Mouse (Mus musculus) 416B (cell line): ENCODE measurements around the gene Pidd1.

Experiments used
- DNase-seq: peaks from one replicate; pipeline ENCODE4 v3.0.0; 2011; ENCODE audit warnings: low read depth

Pidd1 gene

DNA sequence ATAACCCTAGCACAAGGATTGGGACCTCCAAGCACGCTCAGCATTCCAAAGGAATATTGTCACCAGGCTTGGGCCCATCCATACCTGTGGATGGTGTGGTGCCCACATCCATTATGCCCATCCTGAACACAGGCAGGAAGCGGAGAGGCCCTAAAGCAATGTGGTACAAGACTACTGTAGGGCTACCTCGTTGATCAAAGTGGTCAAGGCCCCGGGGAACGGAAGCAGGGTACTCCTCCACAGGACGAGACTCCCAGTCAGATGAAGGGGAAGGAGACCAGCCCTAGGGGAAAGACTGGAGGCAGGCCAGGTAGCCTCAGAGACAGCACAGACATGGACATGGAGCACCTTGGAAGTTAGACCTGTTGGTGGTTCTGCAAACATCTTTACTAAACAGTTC is 28.9 kb upstream of the Pidd1 start:
- DNase-seq: no peak

DNA sequence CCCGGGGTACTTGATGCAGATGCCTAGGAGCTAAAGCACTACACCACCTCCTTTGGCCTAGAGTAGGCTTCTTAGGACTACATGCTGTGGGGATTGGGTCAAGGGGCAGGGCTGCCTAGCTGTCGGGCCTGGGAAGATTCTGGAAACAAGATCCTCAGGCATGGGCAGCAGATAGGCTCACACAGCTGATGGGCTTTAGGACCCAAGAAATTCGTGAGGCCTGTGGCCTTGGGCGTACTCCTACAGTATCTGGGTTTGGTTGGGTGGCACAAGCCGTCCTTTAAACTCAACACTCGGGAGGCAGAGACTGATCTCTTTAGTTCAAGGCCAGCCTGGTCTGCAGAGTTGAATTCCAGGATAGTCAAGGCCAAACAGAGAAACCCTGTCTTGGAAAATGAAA is 28.4 kb upstream of the Pidd1 start:
- DNase-seq: no peak

DNA sequence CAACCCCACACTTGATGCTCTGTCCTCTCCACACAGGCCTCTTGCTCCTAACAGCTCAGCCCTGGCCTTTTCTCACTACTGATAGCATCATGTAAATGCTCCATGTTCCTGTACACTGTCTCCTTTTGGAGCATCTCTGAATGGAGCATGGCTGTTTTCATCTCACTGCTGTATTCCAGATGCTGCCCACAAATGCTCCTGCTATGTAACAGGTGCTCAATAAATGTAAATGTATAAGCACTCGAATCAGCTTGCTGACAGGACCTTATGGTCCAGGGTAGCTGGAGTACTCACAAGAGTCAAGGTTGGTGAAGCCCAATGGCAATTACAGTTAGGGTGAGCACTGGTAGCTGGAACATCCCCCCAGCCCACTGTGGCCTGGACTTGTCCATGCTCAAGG is 27.4 kb upstream of the Pidd1 start:
- DNase-seq: no peak

DNA sequence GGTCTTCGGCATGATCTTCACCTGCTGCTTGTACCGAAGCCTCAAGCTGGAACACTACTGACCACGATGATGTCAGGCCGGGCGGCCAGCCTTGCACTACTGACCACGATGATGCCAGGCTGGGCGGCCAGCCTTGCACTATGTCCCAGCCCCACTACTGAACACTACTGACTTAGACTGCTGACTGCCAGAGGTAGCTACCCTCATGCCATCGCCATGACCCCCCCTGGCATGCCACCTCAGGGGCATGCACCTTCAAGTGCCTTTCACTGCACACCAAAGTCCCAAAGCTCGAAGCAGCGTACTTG is 26.8 kb upstream of the Pidd1 start:
- DNase-seq: no peak

DNA sequence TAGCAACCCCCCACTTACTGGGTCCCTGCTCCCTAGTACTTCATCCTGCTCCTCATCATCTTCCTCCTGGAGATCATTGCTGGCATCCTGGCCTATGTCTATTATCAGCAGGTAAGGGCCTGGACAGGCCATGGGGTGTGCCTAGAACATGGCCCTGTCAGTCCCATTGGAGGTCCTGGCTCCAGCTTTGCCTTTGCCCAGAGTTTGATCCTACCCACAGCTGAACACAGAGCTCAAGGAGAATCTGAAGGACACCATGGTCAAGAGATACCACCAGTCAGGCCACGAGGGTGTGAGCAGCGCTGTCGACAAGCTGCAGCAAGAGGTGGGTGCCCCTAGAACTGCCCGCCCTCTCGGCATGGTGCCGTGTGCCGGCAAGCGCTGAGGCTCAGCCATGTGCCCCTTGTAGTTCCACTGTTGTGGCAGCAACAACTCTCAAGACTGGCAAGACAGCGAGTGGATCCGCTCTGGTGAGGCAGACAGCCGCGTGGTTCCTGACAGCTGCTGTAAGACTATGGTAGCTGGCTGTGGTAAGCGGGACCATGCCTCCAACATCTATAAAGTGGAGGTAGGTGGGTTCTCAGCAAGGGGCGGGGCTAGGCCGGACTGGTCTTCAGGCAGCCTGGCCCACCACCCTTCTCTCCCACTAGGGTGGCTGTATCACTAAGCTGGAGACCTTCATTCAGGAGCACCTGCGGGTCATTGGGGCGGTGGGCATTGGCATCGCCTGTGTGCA is 26.2 kb upstream of the Pidd1 start:
- no peak for DNase-seq

DNA sequence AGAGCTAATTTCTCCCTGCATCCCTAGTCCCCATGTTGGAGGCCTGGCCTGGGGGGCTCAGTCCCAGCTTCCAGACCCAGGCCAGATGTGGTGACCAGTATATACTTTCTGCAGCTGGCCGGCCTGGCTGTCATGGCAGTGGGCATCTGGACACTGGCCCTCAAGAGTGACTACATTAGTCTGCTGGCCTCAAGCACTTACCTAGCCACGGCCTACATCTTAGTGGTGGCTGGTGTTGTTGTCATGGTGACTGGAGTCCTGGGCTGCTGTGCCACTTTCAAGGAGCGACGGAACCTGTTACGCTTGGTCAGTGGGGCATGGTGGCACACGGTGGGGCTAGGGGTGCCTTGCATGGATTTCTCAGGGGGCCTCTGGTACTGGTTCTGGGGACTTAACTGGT is 25.5 kb upstream of the Pidd1 start:
- no peak for DNase-seq

DNA sequence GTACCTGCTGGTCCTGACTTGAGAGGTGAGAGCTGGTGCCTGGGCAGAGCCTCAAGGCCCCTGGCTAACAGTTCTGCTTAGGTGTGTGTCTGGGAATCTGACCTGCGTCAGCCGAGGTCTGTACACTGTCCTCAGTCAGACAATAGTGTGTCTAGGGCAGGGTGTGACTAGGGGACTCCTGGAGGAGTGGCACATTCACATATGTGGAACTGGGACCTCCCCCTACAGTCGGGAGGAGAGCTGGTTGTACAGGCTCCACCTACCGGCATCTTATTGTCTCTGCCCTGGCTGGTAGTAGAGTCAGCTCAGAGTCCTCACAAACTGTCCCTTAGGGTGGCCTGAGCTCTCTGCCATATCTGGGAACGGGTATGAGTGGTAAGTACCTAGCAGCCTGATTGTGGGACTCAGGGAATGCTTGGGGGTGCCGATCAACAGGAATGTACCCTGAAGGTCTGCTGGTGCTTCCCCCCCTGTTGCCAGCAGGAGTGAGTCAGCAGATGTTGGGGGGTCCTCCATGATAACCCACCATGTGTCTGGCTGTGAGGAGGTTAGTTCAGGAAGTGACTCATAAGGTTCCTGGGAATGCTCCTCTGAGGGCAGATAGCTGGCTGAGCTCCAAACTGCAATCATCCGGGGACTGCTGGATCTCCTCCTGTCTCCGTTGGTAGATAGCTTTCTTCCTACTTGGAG is 24.8 kb upstream of the Pidd1 start:
- peak; percentile 95 for DNase-seq

DNA sequence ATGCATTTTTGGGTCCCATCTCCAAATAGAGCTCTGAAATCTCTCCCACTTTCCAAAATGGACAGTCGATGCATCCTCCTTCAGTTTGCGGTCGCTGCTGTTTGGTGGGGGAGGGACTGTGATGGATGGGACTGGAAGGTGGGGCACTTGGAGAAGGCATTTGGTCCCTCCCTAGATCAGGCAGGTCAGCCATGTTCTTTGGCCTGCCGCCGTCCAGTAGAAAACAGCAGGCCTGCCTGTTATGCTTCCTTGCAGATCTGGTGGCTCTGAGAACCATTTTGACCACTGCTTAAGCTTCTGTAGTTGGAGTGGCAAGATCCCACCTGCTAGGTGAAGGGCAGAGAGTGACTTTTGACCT is 24.3 kb upstream of the Pidd1 start:
- peak; percentile 59 for DNase-seq

DNA sequence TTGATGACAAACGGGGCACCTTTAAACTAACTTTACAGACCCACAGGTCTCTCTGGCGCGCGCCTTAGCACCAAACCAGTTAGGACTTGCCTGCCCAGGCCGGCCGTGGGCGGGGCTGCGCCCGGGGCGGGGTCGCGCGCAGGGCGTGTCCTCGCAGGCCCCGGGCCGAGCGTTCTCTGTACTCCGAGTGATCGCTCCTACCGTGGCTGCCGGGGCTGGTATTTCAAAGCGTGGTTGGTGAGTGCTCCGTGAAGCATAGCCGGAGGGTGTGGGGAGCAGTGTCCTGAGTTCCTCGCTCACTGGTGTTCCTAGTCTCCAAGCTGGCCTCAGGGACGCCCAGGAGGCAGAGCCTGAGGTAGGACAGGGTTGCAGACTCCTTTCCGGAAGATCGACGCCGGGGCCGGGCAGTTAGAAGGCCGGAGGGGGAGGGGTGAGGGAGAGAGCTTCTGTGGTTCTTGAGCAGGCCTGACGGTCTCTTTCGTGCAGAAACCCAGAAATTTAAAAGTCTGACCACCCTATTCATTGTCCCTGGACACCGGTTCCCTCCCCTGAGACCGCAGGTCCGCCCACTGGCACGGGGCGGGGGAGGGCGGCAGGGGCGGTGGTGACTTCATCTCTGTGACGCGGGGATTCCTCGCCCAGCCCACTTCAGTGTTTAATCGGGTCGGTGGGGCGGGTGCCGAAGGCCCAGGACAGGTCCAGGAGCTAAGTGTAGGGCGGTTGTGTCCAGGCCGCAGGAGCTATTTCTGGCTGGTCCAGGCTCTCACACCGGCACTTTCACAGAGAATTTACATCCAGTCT is 23.6 kb upstream of the Pidd1 start, which contains the start of gene Cd151:
Cd151 (plus strand) TSS at position 163 of the 801 bp plus-strand sequence.
- peak; percentile 87 for DNase-seq

DNA sequence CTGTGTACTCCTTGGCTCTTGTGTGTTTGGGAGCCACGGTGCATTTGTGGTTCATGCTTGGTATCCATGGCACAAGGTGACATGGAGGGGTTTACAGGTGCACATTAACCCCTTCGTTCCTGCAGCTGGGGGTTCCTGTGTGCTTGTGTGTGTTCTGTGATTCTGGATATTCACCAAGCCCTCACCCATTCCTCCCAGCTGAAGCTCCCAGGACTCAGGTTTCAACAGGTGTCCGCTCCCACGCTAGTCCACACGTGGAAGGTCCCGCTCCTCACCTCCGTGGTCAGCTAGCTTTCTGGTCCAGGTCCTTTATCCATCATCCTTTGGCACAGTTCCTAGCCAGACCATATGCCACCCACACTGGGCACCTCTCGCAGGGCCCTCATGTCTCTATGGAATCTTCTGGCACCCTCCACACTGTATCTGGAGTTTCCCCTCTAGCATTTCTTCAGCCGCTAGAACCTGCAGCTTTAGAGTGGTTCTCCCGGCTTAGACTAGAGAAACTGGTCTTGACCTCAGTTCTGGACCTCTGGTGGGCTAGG is 22.9 kb upstream of the Pidd1 start:
- no peak for DNase-seq

DNA sequence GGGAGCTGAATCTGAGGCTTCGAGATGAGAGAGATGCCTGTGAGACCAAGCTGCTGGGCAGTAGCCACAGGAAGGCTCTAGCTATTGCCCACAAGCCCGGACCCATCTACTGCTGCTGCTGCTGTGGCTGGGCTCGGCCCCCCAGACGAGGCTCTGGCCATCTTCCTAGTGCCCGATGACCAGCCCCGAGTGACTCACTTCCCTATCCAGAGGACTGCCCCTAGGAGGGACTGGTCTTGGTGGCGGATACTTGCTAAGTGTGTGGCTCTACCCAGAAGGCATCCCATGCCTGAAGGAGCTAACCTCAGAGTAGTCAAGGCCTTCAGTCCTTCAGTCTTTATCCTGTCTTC is 22.2 kb upstream of the Pidd1 start:
- peak; percentile 88 for DNase-seq

DNA sequence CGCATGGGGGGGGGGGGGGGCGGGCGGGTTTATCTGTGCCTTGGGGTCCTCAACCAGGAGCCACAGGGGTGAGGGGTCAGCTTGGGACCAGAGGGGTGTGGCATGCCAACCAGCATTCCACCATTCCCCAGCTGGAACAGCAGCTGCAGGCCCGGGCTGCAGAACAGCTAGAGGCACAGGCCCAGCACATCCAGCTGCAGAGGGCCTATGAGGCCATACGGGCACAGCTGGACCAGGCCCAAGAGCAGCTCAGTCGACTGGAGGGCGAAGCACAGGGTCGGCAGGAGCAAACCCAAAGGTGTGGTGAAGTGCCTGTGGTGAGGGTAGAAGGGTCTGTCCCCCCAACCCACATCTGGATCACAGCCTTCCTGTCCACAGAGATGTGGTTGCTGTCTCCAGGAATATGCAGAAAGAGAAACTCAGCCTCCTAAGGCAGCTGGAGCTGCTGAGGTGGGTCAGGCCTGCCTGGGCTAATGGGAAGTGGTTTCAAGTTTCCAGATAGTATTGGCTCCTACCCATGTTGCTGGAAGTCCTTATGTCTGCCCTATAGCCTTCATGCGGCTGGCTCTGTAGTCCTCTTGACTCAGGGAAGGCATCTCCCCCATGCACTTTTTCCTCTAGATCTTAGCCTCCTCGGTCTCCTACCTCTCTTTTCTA is 21.7 kb upstream of the Pidd1 start:
- peak; percentile 78 for DNase-seq

DNA sequence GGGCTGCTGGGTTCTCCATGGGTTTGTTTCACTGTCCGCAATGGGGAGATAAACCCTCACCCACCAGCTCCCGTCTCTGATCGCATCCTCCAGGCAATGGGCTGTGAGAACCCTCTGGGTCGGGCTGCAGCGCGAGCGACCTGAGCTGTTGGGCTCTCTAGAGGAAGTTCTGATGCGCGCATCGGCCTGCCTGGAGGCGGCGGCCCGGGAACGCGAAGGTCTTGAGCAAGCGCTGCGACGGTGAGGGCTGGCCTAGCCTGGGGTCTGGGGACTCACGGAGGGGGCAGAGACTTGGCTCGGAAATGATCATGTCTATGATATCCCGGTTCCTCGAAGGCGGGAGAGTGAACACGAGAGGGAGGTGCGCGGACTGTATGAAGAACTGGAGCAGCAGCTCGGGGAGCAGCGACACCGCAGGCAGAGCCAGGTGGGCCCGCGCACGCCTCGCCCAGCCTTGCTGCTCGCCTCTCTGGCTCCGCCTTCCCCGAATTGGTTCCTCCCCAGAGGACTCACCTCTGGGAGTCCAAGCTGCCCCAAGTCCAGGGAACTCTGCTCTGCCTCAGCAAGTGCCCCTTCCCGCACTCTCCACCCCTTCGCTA is 20.9 kb upstream of the Pidd1 start:
- DNase-seq: no peak

DNA sequence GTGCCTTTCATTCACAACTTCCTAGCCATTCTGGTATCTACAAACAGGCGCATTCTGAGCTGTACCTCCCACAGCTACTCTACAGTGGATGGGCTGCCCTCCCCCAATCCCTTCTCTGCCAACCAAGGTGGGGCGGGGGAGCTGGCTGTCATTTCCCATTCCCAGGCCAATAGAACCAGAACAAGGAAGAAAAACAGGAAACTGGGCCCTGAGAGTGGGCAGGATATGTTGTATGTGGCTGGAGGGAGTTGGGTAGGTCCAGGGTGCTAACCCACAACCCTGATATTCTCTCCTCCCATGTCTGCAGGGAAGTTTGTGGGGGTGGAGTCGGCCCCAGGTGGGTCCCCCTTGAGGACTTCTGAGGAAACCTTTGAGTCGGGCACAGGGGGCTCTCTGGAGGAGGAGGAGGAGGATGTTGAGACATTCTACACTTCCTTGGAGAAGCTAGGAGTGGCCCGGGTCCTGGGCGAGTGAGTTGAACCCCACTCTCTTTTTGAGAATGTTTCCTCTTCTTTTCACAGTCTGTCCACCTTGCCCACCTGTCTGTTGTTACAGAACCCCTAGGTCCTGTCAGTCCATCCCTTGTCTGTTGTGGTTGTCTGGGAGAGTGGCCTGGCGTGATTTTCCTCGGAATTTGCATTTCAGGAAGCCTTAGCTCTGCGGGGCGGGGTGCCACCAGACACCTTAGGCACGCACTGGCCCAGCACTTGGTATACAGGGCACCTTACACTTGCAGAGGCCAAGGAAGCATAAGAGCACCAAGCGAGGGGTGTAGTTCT is 20.2 kb upstream of the Pidd1 start:
- DNase-seq: peak; percentile 47

DNA sequence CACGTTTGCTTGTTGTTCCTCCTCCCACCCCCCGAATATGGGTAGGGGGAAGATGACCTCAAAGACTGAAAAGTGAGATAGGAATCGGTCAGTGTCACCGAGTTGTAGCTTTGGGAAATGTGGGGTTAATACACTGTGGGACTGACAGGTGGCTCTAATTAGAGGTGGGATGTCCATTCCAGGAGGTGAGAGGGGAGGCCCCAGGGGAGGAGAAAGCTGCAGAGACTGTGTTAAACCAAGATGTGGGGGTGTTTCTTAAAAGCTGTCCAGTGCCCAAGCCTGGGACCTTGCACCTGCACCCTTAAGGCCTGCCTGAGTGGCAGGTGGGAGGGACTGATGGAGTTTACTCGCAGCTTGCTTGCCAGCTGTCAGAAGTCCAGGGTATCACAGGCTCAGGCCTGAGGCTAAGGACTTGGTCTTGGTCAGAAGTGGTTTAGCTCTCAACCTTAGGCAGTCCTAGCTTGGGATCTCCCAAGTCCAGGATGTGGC is 18.6 kb upstream of the Pidd1 start:
- no peak for DNase-seq

DNA sequence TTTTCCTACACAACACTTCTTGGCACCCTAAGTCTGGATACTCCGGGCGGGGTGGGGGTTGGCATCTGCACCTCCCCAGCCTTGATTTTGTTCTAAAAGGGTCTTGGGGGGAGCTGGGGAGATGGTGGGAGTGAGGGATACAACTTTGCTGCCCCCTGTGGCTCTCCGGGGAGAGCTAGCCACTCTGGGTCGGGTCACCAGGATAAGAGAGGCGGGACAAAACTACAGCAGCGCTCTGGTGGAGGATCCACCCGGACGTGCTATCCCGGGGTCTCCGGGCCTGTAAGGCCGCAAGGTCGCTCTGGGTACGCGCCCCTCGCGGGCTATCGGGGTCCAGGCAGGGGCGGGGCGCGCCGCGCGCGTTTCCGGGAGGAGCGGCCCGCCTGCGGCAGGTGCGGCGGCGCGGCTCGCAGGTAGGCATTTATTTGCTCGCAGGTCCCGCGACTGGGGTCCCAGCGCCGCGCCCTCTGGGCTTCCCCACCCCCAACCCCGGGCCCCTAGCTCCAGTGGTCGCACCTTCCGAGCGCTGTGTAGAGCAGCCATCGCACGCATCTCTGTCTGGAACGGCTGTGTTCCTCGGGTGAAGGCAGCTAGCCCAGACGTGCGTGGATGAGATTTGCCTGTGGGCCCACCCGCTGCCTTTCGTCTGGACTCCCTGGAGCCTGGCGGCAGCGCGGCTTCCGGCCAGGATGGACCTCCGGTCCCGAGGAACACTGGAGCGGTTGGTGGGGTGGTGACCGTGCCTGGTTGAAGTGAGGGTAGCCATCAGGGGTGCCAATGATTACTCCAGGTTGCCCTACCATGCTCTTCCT is 17.9 kb upstream of the Pidd1 start:
- DNase-seq: no peak

DNA sequence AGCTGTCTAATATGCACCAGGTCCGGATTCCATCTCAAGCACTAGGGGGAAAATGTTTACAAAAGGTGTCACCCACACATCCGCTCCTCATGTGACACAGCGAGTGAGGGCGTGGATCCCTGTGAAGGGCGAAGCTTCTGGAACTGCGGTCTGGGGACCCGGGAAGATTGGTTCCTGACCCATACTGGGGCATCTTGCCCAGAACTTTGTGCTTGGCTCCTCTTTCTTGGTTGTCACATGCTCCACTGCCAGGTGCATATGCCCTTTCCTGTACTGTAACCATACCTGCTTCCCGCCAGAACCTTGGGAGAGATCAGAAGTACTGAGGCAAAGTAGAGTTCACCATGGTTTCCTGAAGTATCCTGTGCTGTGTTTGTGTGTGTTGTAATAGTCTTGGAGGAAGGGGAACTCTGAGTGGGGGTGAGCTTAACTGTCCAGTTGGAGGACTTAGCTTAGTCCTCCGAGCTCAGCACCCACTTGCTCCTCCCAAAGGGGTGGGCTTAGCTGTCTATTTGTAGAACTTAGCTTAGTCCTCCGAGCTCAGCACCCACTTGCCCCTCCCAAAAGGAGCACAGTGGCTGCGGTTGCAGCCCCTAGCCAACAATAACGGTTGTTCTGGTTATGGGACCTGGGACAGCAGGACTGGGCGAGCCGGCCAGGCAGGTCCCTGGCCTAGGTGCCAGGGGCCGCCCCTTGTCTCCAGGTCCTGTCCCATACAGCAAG is 16.7 kb upstream of the Pidd1 start, which contains the start of gene Cracr2b:
Cracr2b (plus strand) TSS at position 704 of the 723 bp plus-strand sequence.
- DNase-seq: no peak

DNA sequence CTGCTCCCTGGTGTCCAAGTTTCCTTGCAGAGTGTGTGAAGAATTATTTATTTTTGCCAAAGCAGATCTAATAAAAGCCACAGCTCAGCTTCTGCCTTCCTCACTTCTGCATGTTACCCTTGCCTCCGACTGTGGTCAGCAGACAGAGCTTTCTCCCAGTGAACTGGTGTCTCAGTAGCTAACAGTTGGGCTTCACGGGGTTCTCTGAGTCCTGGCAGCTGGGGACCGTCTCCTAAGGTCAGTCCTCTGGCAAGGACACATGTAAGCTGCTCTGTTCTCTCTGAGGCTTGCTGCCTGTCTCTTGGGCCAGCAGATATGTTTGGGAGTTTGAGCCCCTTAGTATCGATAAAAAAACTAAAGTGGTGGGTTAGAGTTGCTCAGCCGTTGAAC is 16.2 kb upstream of the Pidd1 start:
- no peak for DNase-seq

DNA sequence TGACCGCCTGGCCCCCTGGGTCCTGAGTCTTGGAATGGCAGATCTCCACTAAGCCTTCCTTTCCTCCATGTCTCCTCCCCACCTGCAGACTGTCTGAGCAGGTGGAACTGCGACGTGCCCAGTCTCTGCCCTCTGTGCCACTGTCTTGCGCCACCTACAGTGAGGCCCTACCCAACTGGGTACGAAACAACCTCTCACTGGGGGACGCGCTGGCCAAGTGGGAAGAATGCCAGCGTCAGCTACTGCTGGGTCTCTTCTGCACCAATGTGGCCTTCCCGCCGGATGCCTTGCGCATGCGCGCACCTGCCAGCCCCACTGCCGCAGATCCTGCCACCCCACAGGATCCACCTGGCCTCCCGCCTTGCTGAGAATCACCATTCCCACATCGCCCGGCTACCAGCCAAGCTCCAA is 15.5 kb upstream of the Pidd1 start:
- no peak for DNase-seq

DNA sequence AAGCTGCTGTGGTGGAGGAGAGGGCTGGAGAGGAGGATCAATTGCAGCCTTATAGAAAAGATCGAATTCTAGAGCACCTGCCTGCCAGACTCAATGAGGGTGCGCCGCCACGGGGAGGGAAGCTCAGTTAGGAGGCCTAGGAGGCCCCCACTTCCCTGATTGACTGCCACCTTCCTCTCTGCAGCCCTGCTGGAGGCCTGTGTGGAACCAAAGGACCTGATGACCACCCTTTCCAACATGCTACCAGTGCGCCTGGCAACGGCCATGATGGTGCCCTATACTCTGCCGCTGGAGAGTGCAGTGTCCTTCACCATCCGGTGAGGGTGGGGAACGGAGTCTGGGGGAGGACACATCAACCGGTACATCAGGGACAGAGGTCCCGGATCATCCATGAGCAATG is 14.8 kb upstream of the Pidd1 start:
- no peak for DNase-seq
